Mouse (Mus musculus) embryo, embryonic 10 days (tissue): ENCODE results near the gene Banf2.
A peak's percentile ranks its signal among the peaks of the same experiment; 100 is the strongest.

Experiments used
- DNase-seq: peaks from one replicate; pipeline ENCODE4 v3.0.0-alpha.2; 2015; ENCODE audit warnings: low spot score

The Banf2 gene

GRCm38 (mm10) chr2:144025361-144025760, 7.5 kb upstream of the Banf2 start:
- no peak for DNase-seq

GRCm38 (mm10) chr2:144026456-144026855, 6.4 kb upstream of the Banf2 start:
- no peak for DNase-seq

DNA sequence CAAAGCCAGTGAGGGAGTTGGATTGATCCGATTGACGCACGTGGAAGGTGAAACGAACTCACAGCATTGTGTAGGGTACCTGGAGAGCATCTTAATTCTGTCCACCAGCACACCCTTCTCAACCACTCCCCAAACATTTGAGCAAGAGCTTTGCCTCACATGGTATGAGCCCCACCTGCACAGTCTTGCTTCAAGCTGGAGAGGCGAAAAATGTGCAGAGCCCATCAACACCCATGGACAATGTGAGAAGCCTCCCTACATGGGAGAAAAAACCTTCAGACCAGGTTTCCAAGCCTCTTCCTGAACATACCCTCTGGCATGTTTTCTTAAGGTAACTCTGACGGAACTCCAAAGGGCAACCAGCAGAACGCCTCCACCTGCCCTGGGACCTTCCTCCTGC, 2.1 kb upstream of the Banf2 start:
- no peak for DNase-seq

DNA sequence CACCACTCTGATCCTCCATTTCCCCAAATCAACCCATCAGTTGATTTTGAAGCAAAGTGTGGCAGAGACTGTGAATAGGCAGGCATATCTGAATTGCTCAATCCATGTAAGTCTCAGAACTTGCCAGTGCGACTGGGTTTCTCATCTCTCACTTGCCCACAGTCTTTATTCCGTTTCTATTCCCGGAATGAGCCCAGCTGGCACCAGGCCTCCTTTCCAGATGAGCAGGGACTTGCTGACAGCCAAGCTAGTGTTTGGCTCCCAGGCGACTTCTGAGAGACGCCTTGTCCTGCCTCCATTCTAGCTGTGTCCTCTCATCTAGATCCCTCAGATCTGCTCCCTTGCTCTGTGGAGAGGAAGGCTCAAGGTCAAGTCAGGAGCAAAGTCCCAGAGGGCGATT, 11.9 kb downstream of the Banf2 start:
- DNase-seq: no peak

DNA sequence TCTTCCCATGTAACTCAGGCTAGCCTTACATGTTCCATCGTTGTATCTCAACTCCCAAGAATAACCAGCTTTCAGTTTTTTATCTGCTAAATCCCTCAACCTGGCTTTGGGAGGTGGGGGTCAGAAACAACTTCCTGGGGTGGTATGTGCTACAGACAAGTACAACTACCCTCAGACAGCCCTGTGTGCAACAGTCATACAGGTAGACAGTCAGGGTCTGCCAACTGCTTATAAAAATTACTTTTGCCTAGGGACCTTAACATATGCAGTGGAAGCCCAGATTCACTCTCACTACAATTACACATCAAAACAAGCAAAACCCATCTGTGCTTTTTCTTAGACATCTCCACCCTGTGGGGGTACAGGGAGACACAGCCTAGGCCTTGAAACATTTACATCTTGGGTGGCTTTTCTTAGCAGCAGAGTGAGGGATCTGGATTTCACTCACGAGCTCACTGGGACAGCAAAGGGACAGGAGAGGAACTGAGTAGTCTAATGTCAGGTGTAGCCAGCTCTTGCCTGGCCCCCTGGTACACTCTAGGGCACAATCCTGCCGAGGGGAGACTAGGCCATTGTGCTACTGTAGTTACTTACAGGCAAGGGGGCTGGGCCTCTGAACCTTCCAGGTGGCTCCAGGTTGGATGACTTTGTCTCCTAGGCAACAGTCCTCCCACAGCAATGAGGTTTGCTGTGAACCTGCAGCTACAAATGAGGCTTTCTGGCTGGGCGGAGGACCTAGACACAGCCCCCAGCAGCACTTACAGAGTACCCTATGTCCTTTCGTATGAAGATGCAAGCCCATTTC, 13.1 kb downstream of the Banf2 start:
- no peak for DNase-seq

DNA sequence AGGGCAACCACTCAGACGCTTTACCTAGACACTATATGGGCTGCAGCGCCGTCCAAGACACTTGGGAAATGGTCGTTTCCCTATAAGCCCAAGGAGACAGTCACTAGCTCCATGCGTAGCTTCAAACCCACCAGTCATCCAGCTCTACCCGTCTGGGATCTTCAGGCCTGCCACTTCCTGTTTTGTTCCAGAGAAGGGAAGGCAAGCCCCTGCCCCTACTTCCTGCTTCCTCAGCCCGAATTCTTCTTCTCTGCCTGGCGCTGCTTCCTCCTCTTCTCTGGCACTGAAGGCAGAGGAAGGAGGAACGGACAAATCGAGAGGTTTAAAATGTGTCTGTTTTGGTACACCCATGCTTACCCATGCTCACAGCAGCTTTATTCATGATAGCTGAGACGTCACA, 14.1 kb downstream of the Banf2 start:
- no peak for DNase-seq

DNA sequence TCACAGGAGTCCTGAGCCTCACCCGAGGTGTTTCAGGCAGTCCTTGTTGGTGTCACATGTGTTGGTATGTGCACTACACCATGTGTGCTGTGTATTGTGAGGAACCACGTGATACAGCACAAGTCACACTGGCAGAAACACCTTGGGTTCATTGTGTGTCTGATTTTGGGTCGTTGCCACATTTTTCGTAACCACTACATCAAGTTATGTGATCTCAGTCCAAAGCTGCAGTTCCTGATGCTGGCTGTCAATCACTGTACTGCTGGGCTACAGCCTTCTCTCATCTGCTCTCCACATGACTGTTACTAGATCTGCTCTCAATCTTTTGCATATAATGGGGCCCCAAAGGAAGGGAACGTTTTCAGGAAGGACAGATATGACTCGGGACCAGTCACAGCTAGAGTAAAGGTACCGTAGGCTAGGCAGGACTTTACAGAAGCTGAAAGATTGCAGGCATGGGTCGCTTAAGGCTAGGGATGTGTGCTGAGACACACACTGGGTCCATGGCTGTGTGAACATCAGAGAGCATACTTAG, 17.4 kb downstream of the Banf2 start:
- no peak for DNase-seq

DNA sequence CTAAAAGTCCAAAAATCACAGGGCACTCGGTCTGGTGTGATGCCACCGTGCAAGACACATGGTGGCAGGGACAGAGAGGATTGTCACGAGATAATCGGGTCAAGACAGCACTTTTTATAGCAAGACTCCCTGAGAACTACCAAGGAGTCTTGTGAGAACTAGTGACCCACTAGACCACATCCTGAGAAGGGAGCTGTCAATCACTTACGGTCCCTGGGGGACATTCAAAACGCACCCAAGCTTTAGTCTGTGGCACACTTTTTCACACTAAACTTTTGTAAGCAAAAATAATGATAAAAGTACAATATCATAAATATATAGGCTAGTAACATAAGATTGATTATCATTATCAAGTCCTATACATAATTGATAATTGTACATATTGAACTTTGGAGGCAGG, 18.0 kb downstream of the Banf2 start:
- no peak for DNase-seq

DNA sequence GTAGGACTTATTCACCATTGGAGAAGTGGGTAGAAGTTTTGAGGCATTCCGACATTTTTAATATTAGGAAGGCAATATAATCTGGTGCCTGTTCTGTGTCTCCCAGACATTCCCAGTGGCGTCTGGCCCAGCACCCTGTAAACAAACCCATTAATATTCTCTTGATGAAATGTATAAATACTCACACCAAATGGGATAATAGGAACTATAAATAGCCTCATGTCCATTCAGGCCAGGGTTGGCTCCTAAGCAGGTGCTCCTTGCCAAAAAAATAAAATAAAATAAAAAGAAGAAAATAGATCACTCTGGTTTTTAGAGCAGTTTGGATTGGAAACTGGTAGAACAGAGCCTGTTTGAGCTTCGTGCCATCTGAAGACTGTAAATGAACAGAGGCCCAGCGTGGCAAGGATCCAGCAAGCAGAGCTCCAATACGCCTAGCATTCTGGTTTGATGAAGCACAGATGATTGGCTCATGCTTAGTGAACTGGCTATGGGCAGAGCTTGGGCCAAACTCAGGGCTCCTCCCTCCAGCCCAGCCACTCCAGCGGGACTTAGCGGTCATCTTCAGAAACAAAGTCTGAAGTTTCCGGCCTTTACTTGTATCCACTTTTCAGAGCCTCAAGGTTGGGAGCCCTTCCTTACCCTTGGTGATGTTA, 19.7 kb downstream of the Banf2 start:
- no peak for DNase-seq

- no peak for DNase-seq
Observed at GRCm38 (mm10) chr2:144057735-144058134, 24.9 kb downstream of the Banf2 start.

DNA sequence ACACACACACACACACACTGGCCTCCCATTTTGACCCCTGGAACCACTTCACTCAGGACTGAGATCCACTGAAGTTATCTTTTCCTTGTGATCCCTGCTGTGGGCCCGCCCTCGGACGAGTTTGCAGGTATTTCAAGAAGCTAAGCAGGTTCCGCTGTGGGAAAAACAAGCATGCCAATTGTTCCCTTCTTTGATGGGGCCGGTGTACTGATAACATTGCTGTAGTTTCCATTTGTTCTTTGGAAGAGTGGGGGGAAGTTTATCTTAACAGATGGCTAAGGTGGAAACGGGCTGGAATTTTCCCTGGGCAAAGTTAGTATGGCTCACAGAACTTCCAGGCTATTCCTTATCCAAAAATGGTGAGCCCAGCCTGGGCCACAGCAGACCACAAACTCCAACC, 28.8 kb downstream of the Banf2 start:
- DNase-seq: no peak

DNA sequence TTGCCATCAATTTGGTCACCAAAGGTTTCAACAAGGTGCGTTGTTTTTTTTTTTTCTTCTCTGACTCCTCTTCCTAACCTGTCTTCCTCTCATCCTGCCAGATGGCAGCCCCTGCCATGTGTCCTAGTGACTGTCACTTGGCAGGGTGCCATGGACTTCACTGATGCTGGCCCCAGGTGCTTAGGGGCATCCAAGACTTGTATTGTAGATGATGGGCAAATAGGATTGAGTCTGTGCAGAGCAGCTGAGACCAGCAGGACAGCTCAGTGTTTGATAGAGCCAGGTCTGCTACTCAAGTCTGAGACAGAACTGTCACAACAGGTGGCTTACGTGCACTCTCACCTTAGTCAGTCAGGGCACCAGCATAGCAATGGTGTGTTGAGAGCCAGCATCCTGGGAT, 32.6 kb downstream of the Banf2 start:
- no peak for DNase-seq

- no peak for DNase-seq
Observed at GRCm38 (mm10) chr2:144069663-144070062, 36.8 kb downstream of the Banf2 start.

DNA sequence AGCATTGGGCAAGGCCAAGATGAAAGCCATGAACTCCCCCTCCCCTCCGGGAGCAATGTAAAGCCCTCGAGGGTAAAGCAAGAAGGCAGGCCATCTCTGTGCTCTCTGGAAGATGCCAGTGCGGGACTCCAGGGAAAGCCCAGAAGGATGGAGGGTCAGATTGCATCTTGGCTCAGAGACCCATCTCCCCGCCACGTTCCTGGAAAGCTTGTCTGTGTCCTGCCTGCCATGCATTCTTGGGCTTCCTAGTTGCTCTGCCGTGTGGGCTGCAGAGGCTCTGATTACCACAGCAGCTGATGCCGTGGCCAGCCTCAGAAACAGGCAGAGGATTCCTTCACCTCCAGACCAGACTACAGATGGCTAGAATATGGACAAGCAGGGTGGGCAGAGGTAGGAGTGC, 37.6 kb downstream of the Banf2 start:
- DNase-seq: no peak

- DNase-seq: no peak
Observed at GRCm38 (mm10) chr2:144072642-144073041, 39.8 kb downstream of the Banf2 start.

- no peak for DNase-seq
Observed at GRCm38 (mm10) chr2:144074059-144074458, 41.2 kb downstream of the Banf2 start.

GRCm38 (mm10) chr2:144076625-144077024, 43.8 kb downstream of the Banf2 start:
- DNase-seq: no peak

GRCm38 (mm10) chr2:144078897-144079296, 46.0 kb downstream of the Banf2 start:
- DNase-seq: no peak

DNA sequence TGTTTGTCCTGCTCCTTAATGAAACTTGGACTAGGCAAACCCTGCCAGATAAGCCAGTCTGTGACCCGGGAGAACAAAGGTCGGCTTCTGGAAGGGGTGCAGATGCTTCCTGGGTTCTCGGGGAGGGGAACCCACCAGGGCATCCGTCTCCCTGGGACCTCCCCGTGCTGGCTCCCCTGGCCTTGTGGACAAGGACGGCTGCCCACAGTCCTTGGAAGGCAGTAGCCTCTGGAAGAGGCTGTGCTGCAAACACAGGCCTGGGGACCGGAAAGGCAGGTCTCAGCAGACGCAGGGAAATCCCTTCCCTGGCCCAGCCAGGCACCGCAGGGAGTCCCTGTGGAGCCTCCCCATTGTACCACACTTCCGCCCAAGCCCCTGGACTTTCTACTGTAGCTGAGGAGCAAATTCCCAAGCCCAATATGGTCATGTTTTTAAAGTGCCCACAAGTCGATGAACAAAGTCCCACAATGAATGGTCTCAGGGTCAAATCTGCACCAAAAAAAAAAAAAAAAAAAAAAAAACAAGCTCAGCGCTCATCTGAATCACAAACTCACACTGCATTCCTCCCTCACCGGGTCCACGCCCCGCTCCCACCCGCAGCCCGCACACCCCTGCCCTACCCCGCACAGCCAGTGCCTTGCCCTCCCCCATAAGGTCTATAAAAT, 53.5 kb downstream of the Banf2 start:
- DNase-seq: peak; percentile 46

DNA sequence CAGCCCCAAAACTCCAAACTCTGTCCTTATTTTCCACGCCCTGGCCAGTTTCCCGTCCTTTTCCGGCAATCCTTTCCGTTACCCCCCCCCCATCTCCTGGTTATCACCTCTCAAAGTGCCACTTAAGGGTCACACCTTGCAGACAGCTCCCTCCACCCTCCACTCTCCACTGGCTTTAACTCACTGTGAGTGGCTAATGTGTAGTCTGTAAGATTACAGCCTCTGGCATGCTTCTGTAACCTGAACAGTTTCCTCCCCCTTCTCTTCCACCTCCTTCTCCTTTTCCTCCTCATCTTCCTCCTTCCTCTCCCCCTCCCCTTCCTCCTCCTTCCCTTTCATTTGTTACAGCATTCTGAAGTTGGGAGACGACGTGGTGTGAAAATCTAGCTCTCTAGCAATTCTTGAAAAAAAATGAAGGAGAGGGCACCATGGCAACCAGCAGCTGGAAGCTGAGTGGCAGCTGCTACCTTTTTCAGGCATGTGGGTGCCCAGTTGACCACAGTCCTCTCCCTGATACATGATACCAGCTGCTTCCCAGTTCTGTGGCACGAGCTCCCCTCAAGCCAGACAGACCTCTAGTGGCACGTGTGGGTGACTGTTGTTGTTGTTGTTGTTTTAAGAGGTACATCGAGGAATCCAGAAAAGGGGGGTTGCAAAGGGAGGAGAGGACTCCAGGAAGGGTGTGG, 55.2 kb downstream of the Banf2 start:
- no peak for DNase-seq

DNA sequence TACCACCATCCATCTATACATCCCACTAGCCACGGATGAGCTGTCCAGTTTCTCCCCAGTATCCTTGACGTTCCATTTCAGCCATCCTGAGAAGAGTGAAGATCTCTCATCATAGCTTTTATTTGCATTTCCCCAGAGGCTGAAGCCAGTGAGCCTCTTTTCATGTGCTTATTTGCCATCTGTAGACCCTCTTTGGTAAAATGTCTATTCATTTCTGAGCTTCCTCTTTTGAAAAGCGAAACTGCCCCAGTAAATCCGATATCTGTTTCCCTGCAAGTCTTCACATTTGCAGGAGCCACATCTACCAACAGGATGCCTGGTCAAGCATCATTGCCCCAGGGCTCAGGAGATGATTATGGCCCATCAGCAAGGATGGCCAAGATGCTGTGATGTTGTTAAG, 59.9 kb downstream of the Banf2 start:
- no peak for DNase-seq

DNA sequence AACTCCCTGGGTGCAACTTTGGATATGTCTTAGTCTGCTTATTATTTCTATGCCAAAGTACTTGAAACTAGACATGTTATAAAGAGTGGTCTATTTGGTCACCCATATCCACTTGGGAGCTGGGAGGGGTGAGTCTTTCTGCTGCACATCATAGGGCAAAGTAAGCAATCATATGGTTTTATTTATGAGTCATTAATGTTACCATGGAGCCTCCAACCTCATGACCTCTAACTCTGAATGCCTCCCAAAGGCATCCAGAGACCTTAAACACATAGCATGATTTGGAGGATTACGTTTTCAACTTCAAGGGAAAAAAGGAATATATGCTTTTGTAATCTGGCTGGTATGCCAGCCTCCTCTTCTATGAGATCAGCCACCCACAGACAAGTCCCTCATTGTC, 61.9 kb downstream of the Banf2 start:
- no peak for DNase-seq
